Mouse (Mus musculus): Measurements from ENCODE around the gene Hsh2d. TPM values are rescaled to one million over a fixed set of nuclear protein-coding genes. Genes with fewer than 3 reads are reported as not detected.

The Hsh2d gene
- polyA plus RNA-seq, 1 experiment from 2014 or later: not detected

DNA sequence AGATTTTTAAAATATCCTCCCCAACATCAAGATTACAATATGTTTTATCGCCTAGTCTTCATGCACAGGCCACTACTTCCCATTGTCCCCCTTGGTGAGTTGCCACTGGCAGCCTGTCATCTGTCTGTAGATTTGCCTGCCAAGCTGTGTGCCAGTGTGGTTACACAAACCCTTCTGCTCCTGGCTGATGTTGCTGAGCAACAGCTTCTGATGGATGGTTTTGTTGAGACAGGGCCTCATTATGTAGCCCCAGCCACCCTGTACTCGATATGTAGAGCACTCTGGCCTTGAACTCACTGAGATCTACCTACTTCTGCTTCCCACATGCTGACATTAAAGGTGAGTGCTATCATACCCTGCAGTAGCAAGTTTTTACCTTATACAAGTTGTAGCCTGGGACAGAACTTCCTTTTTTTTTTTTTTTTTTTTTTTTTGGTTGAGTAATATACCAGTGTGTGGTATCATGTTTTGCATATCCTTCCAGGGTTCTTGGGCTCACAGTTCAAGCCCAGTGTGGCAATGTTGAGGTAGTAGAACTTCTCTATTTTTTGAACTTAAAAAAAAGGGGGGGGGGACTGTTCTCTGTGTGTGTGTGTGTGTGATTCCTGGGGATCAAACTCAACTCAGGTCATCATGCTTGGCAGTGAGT lies 5.8 kb upstream of the Hsh2d start:
- Histone ChIP-seq H3K9me3 (ENCODE audit: low read length) (no peaks in the 10 kb centered on the region), H3K27me3 (ENCODE audit: insufficient read depth, low read length) (no peaks in the 10 kb centered on the region), H3K4me2 (replicated peaks; ENCODE audit: low read depth, low read length) (no peak overlapping the region), H3K9ac (replicated peaks; ENCODE audit: low read length) (no peak overlapping the region), H3K4me1 (ENCODE audit: insufficient read depth, low read length) (no peaks in the 10 kb centered on the region), H3K4me3 (ENCODE audit: low read length) (no peak overlapping the region), H3K36me3 (ENCODE audit: insufficient read depth, low read length) (peaks cover 24% of the 10 kb centered on the region), H3K27ac (ENCODE audit: low read length) (no peak overlapping the region)
- ATAC-seq (ENCODE audit: low FRiP score, low TSS enrichment): no peak
- 95% methylated on average over 2 of the region's 2 CpGs for WGBS

DNA sequence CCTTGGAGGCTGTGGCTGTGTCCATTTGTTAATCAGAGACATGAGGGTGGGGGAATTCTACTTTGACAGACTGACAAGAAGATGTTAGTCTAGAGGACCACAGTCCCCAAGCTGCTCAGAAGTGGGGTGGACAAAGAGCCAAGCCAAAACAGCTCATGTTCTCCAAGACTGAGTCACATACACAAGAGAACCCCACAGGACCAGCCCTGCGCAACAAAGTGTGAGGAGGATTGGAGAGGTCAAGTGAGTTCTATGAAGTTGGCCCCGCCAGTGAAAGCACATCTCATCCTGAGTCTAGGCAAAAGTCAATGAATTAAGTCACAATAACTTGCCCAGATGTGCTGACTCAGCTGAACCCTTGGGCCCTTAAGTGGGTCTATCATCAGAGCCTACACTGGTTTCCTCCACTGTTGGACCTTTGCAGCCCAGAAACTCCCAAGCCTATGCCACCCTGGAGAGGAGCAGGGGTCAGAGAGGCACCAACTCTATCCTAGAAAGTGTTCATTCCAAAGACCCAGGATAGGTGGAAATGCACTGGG lies 1.6 kb upstream of the Hsh2d start:
- whole genome bisulfite sequencing: 80% methylated on average over 2 of the region's 2 CpGs
- Histone ChIP-seq H3K27me3 (ENCODE audit: insufficient read depth, low read length) (no peaks in the 10 kb centered on the region), H3K4me2 (replicated peaks; ENCODE audit: low read depth, low read length) (no peak overlapping the region), H3K4me3 (ENCODE audit: low read length) (no peak overlapping the region), H3K4me1 (ENCODE audit: insufficient read depth, low read length) (no peaks in the 10 kb centered on the region), H3K9me3 (ENCODE audit: low read length) (no peaks in the 10 kb centered on the region), H3K9ac (replicated peaks; ENCODE audit: low read length) (no peak overlapping the region), H3K27ac (ENCODE audit: low read length) (no peak overlapping the region), H3K36me3 (ENCODE audit: insufficient read depth, low read length) (no peaks in the 10 kb centered on the region)
- no peak for ATAC-seq (ENCODE audit: low FRiP score, low TSS enrichment)

DNA sequence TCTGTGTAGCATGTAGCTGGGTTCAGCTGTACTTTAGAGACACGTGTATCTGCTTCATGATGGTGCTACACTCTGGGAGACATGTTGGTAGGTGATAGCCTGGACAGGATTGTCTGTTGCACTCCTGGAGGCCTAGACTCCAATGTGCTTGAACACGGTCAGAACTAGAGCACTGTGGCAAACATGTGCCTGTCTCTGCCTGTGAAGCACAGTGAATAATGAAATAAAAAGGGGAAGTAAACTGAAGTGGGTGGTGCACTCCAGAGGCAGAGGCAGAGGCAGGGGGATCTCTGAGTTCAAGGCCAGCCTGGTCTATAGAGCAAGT lies 739 bp downstream of the Hsh2d start:
- H3K36me3 ChIP-seq (ENCODE audit: insufficient read depth, low read length): no peaks in the 10 kb centered on the region
- no peak overlapping the region for H3K27ac ChIP-seq (ENCODE audit: low read length)
- no peak overlapping the region for H3K4me2 ChIP-seq (replicated peaks; ENCODE audit: low read depth, low read length)
- WGBS: 89% methylated on average over 2 of the region's 2 CpGs
- no peaks in the 10 kb centered on the region for H3K27me3 ChIP-seq (ENCODE audit: insufficient read depth, low read length)
- no peaks in the 10 kb centered on the region for H3K4me1 ChIP-seq (ENCODE audit: insufficient read depth, low read length)
- H3K9ac ChIP-seq (replicated peaks; ENCODE audit: low read length): no peak overlapping the region
- H3K9me3 ChIP-seq (ENCODE audit: low read length): no peaks in the 10 kb centered on the region
- no peak overlapping the region for H3K4me3 ChIP-seq (ENCODE audit: low read length)
- ATAC-seq (ENCODE audit: low FRiP score, low TSS enrichment): no peak

- Histone ChIP-seq H3K4me1 (ENCODE audit: insufficient read depth, low read length) (no peaks in the 10 kb centered on the region), H3K4me3 (ENCODE audit: low read length) (no peak overlapping the region), H3K9me3 (ENCODE audit: low read length) (no peaks in the 10 kb centered on the region), H3K36me3 (ENCODE audit: insufficient read depth, low read length) (no peaks in the 10 kb centered on the region), H3K4me2 (replicated peaks; ENCODE audit: low read depth, low read length) (no peak overlapping the region), H3K27me3 (ENCODE audit: insufficient read depth, low read length) (no peaks in the 10 kb centered on the region), H3K27ac (ENCODE audit: low read length) (no peak overlapping the region), H3K9ac (replicated peaks; ENCODE audit: low read length) (no peak overlapping the region)
- no peak for ATAC-seq (ENCODE audit: low FRiP score, low TSS enrichment)
Observed at GRCm38 (mm10) chr8:72192065-72192464, 2.6 kb downstream of the Hsh2d start.

GRCm38 (mm10) chr8:72197997-72198396 lies 8.6 kb downstream of the Hsh2d start:
- H3K4me2 ChIP-seq (replicated peaks; ENCODE audit: low read depth, low read length): no peak overlapping the region
- 66% methylated on average over 8 of the region's 8 CpGs for WGBS
- no peak overlapping the region for H3K27ac ChIP-seq (ENCODE audit: low read length)
- H3K27me3 ChIP-seq (ENCODE audit: insufficient read depth, low read length): no peaks in the 10 kb centered on the region
- ATAC-seq (ENCODE audit: low FRiP score, low TSS enrichment): no peak; the same call in 1 of the 2 replicates
- H3K9ac ChIP-seq (replicated peaks; ENCODE audit: low read length): no peak overlapping the region
- H3K4me3 ChIP-seq (ENCODE audit: low read length): no peak overlapping the region
- no peaks in the 10 kb centered on the region for H3K36me3 ChIP-seq (ENCODE audit: insufficient read depth, low read length)
- no peaks in the 10 kb centered on the region for H3K4me1 ChIP-seq (ENCODE audit: insufficient read depth, low read length)
- peaks cover 8% of the 10 kb centered on the region for H3K9me3 ChIP-seq (ENCODE audit: low read length)

GRCm38 (mm10) chr8:72208582-72208981 lies 19.1 kb downstream of the Hsh2d start:
- Histone ChIP-seq H3K27ac (ENCODE audit: low read length) (no peak overlapping the region), H3K9me3 (ENCODE audit: low read length) (peaks cover 3% of the 10 kb centered on the region; the same call in 1 of the 2 replicates), H3K27me3 (ENCODE audit: insufficient read depth, low read length) (no peaks in the 10 kb centered on the region), H3K4me3 (ENCODE audit: low read length) (no peak overlapping the region), H3K4me2 (replicated peaks; ENCODE audit: low read depth, low read length) (no peak overlapping the region), H3K36me3 (ENCODE audit: insufficient read depth, low read length) (no peaks in the 10 kb centered on the region), H3K4me1 (ENCODE audit: insufficient read depth, low read length) (no peaks in the 10 kb centered on the region), H3K9ac (replicated peaks; ENCODE audit: low read length) (no peak overlapping the region)
- ATAC-seq (ENCODE audit: low FRiP score, low TSS enrichment): no peak
- WGBS: 72% methylated on average over 1 of the region's 1 CpGs

- Histone ChIP-seq H3K4me3 (ENCODE audit: low read length) (no peak overlapping the region), H3K27ac (ENCODE audit: low read length) (no peak overlapping the region), H3K9ac (replicated peaks; ENCODE audit: low read length) (no peak overlapping the region), H3K27me3 (ENCODE audit: insufficient read depth, low read length) (0 out of 2 replicates have a peak, but pooled peaks cover 6% of the 10 kb centered on the region), H3K9me3 (ENCODE audit: low read length) (no peaks in the 10 kb centered on the region), H3K4me1 (ENCODE audit: insufficient read depth, low read length) (no peaks in the 10 kb centered on the region), H3K4me2 (replicated peaks; ENCODE audit: low read depth, low read length) (no peak overlapping the region), H3K36me3 (ENCODE audit: insufficient read depth, low read length) (no peaks in the 10 kb centered on the region)
- no peak; the same call in 1 of the 2 replicates for ATAC-seq (ENCODE audit: low FRiP score, low TSS enrichment)
- WGBS: 74% methylated on average over 4 of the region's 4 CpGs
Observed at GRCm38 (mm10) chr8:72210222-72210621, 20.8 kb downstream of the Hsh2d start.

DNA sequence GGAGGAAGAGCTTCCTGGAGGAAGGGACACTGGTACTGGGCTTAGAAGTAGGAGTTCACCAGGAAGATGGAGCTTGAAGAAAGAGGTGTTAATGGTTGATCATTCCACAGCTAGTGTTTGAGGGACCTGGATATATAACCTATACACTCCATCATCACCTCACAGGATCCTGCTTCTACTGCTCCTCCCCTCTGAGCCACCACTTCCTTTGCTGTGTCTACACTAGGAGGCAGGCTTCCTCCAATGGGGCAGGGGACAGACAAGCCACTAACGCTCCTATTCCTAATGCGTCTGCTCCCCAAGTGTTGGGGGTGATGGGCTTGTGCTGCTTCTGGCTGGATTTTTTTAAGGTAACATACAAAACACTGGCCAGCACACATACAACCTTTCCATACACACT lies 21.3 kb downstream of the Hsh2d start:
- 57% methylated on average over 2 of the region's 2 CpGs for WGBS
- Histone ChIP-seq H3K27me3 (ENCODE audit: insufficient read depth, low read length) (0 out of 2 replicates have a peak, but pooled peaks cover 6% of the 10 kb centered on the region), H3K4me3 (ENCODE audit: low read length) (no peak overlapping the region), H3K9me3 (ENCODE audit: low read length) (no peaks in the 10 kb centered on the region), H3K9ac (replicated peaks; ENCODE audit: low read length) (no peak overlapping the region), H3K4me2 (replicated peaks; ENCODE audit: low read depth, low read length) (no peak overlapping the region), H3K4me1 (ENCODE audit: insufficient read depth, low read length) (no peaks in the 10 kb centered on the region), H3K36me3 (ENCODE audit: insufficient read depth, low read length) (no peaks in the 10 kb centered on the region), H3K27ac (ENCODE audit: low read length) (no peak overlapping the region)
- ATAC-seq (ENCODE audit: low FRiP score, low TSS enrichment): no peak

- Histone ChIP-seq H3K27me3 (ENCODE audit: insufficient read depth, low read length) (0 out of 2 replicates have a peak, but pooled peaks cover 6% of the 10 kb centered on the region), H3K4me1 (ENCODE audit: insufficient read depth, low read length) (no peaks in the 10 kb centered on the region), H3K9ac (replicated peaks; ENCODE audit: low read length) (no peak overlapping the region), H3K9me3 (ENCODE audit: low read length) (no peaks in the 10 kb centered on the region), H3K27ac (ENCODE audit: low read length) (no peak overlapping the region), H3K36me3 (ENCODE audit: insufficient read depth, low read length) (no peaks in the 10 kb centered on the region), H3K4me3 (ENCODE audit: low read length) (no peak overlapping the region), H3K4me2 (replicated peaks; ENCODE audit: low read depth, low read length) (no peak overlapping the region)
- 75% methylated on average over 1 of the region's 1 CpGs for WGBS
- ATAC-seq (ENCODE audit: low FRiP score, low TSS enrichment): no peak
Observed at GRCm38 (mm10) chr8:72211846-72212245, 22.4 kb downstream of the Hsh2d start.

DNA sequence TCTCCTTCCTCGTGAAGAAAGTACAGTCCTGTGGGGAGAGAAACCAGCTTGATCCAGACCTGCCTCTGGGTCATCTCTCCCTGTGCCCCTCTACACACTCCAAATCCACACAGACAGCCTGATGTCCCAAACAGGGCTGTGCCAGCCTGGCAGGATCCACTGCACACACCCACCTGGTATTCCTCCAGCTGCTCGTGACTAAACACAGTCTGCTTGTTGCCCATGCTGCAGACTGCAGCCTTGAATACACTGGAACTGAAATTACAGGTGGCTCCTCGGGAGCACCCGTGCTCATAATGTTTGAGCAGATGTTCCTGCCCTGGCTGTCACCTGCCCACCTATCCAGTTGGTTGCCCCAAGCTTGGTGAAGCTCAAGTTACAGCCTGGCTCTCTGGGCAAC lies 23.3 kb downstream of the Hsh2d start, which contains the start of gene Cib3:
Gene Cib3, minus strand, starts transcription at position 87 of the 400 bp plus-strand sequence.
- H3K9me3 ChIP-seq (ENCODE audit: low read length): no peaks in the 10 kb centered on the region
- WGBS: 44% methylated on average over 4 of the region's 4 CpGs
- no peak for ATAC-seq (ENCODE audit: low FRiP score, low TSS enrichment)

More for the DNA sequence above, 23.3 kb downstream of the Hsh2d start, which contains the start of gene Cib3:
- Histone ChIP-seq H3K9ac (replicated peaks; ENCODE audit: low read length) (no peak within 1 kb of the TSS), H3K27ac (ENCODE audit: low read length) (no peak within 1 kb of the TSS), H3K4me3 (ENCODE audit: low read length) (no peak within 1 kb of the TSS), H3K4me1 (ENCODE audit: insufficient read depth, low read length) (no peaks in the 10 kb centered on the region), H3K36me3 (ENCODE audit: insufficient read depth, low read length) (no peaks in the 10 kb centered on the region), H3K4me2 (replicated peaks; ENCODE audit: low read depth, low read length) (no peak within 1 kb of the TSS), H3K27me3 (ENCODE audit: insufficient read depth, low read length) (0 out of 2 replicates have a peak, but pooled peaks cover 9% of the 10 kb centered on the region)

All from kidney, embryonic 16.5 days (tissue).